Mouse (Mus musculus): ENCODE data around the gene Nrros.
"Not testable (repeated sequence)": the region's sequence is repeated elsewhere in the genome, so short reads cannot be mapped to it uniquely, and the experiment has no call there.

The Nrros gene

DNA sequence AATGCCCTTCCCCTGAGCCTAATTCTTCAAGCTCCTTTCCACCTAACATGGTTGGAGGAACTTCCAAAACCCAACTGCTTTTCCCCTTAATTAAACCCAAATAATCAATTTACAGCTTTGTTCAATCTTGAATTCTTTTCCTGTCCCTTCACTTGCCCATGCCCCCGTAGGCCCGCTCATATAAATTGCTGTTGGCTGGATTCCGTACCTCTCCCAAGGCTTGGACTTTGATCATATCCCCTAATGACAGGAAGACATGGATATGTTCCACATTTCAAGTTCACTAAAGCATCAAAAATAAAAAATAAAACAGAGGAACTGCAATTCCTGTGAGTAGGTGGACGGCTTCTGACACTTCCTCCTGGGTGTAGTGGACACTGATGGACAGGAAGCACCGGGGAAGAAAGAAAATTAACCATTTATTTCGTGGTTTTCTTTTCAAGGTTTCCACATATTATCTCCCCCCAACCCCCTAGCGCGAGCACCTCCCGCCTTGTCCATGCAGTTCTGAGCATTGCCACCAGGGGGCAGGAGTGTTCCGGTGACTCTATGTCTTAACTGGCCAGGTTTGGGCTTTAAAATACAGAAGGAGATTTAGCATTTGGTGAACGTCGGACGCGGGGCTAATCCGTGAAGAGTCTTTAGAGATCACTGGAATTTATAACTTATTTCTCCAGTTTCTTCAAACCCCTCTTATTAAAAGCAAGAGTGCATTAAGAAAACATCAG is 50.3 kb downstream of the Nrros start:
- peak; percentile 82 for DNase-seq (ENCODE audit: low spot score)

- no peak for DNase-seq (ENCODE audit: low spot score)
These were observed 51.0 kb downstream of the Nrros start for GRCm38 (mm10) chr16:32114406-32114805.

- peak; percentile 52 for DNase-seq (ENCODE audit: low spot score)
These were observed 51.7 kb downstream of the Nrros start for GRCm38 (mm10) chr16:32113541-32114218.

GRCm38 (mm10) chr16:32110951-32111699 is 54.3 kb downstream of the Nrros start:
- DNase-seq (ENCODE audit: low spot score), result no peak

GRCm38 (mm10) chr16:32108578-32108977 is 56.8 kb downstream of the Nrros start:
- no peak for DNase-seq (ENCODE audit: low spot score)

GRCm38 (mm10) chr16:32108170-32108569 is 57.2 kb downstream of the Nrros start:
- DNase-seq (ENCODE audit: low spot score), result no peak

- no peak for DNase-seq (ENCODE audit: low spot score)
These were observed 57.9 kb downstream of the Nrros start for GRCm38 (mm10) chr16:32107342-32108045.

DNA sequence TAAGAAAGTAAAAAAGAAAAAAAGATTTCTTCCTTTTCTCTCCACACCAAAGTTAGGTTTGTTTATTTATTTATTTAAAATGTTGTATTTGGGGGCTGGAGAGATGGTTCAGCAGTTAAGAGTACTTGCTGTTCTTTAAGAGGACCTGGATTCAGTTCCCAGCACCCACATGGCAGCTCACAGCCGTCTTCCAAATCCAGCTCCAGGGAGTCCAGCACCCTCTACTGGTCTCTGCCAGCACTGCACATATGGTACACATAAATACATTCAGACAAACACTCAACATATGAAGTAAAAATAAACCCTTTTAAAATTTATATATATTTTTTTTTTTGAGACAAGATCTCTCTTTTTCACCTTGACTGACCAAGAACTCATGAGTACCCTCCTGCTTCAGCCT is 59.7 kb downstream of the Nrros start:
- DNase-seq (ENCODE audit: low spot score), result no peak

DNA sequence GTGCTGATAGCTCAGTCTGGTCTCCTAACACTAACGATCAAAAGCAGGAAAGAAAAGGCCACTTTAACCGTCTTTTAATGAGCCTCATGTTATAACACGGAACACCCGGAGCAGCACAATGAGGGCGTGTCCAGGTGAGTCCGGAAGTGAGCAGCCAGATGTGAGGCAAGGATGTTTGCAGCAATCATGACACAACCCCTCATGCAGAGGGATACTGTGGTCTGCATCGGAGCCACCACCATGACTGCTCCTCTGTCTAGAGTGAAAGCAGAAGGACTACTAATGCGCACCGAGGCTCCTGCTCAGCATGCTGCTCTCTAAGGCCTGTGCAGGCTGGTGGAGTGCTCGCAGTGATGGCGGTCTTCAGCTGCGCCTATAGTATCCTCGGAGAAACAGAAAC is 63.1 kb downstream of the Nrros start:
- no peak for DNase-seq (ENCODE audit: low spot score)

DNA sequence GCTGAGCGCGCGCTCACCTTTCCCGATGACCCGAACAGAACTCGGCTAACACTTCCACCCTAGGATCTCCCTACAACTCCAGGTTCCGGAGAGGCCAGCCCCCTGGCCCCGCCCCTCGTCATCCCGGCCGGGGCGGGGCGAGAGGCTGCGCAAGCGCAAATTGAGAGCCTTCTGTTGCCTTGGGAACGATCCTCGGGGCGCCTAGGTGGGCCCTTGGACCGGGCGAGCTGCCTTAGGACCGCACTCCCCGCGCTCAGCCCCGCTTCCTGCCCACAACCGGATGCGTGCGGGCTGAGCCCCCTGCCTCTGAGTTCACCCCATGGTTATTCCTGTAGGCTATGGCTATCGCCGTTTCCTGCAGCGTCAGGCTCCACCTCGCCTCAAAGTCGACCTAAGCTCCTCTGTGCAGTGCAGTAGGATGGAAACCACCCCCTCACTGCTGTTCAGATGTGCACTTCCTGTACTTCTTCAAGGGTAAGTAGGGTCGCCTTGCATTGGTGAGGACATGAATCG is 65.7 kb downstream of the Nrros start, which contains the start of the genes Pigx and Cep19:
Pigx (minus strand) TSS at position 103 of the 513 bp plus-strand sequence.
Cep19 (plus strand) TSS at position 163 of the 513 bp plus-strand sequence.
- DNase-seq (ENCODE audit: low spot score), result peak; percentile 91

- peak; percentile 34 for DNase-seq (ENCODE audit: low spot score)
These were observed 66.3 kb downstream of the Nrros start for GRCm38 (mm10) chr16:32098897-32099637.

GRCm38 (mm10) chr16:32097757-32098156 is 67.6 kb downstream of the Nrros start:
- not testable (repeated sequence) for DNase-seq (ENCODE audit: low spot score)
